Mouse (Mus musculus) frontal cortex, postnatal 25 days (tissue): Measurements from ENCODE around the gene Zfp708.
"Not testable (repeated sequence)": the region's sequence is repeated elsewhere in the genome, so short reads cannot be mapped to it uniquely, and the experiment has no call there.

Experiments used
- DNase-seq, 2 experiments: peaks; one replicate each; pipeline ENCODE4 v3.0.0; 2022; ENCODE audit warnings: low spot score in 2 of 2

Zfp708 gene

GRCm38 (mm10) chr13:67097876-67098275 lies at the start of gene Zfp708:
Zfp708 (minus strand) TSS chr13:67097976.
- no peak for DNase-seq

- peak; percentile 78 to 83 for DNase-seq
These were observed 30.4 kb upstream of the Zfp708 start for GRCm38 (mm10) chr13:67128038-67128721.

GRCm38 (mm10) chr13:67127507-67127906 lies 29.7 kb upstream of the Zfp708 start:
- not testable (repeated sequence) for DNase-seq

DNA sequence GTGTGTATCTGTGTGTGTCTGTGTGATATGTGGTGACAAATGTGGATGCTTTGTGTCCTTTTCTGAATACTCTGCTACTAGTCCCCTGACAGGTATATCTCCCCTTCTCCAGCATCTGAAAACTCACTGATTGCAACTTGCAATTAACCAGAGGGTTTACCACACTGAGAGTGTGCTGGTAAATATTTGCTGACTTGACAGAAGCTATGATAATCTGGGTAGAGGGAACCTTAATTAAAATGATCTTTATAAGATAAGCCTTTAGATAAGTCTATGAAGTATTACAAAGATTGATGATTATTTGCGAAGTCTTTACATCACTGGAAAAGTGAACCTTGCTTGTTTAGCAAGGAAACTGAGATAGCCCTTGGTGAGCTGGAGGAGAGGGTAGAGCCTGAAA lies 26.7 kb upstream of the Zfp708 start:
- DNase-seq = no peak

- DNase-seq = not testable (repeated sequence)
These were observed 23.6 kb upstream of the Zfp708 start, which contains the start of gene Zfp759 for GRCm38 (mm10) chr13:67121360-67121759. Zfp759 (plus strand) TSS chr13:67121660.

GRCm38 (mm10) chr13:67116163-67116562 lies 18.4 kb upstream of the Zfp708 start, which contains the start of gene Rslcan18:
Rslcan18 (minus strand) TSS chr13:67116263.
- DNase-seq = not testable (repeated sequence)

GRCm38 (mm10) chr13:67113287-67113686 lies 15.5 kb upstream of the Zfp708 start:
- DNase-seq = no peak

DNA sequence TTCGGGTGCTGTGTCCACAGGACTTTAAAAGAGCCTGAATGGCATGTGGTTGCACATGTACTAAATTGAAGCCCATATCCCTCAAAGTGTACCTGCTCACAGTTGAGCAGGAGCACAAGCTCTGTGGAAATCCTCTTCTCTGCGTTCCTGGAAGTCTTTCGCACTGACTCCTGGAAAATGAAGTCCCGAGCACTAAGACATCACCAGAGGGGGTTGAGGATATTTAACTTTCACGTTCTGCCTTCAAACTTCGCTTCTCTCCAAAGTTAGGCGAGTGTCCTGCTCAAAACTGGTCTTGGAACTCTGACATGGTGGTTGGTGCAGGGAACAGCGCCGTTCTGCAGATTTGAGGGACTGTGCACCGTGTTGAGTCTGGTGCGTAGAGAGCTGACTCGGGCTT lies 14.3 kb upstream of the Zfp708 start:
- no peak for DNase-seq

- DNase-seq = no peak
These were observed 11.0 kb upstream of the Zfp708 start for GRCm38 (mm10) chr13:67108821-67109206.

- peak; percentile 81 to 89 for DNase-seq
These were observed 10.5 kb upstream of the Zfp708 start, which contains the start of gene Gm28557 for GRCm38 (mm10) chr13:67108194-67108820. Gm28557 (minus strand) TSS chr13:67108604.

DNA sequence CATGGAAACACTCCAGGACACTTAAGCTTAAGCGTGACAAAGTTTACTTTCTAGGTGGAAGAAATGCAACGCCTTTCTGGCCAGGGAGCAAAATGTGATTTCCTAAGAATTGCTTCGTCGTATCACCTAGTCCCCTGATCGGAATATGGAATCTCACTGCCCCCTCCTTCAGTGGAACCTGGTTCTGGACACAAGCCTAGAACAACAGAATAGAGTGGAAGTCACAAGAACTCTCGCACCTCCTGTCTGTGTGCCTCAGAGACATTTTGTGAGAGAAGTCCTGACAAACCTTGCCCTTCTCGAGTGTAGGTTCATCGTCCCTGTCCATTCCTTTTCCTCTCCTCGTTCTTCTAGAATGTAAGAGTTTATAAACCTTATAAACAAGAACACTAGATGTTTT lies 9.9 kb upstream of the Zfp708 start:
- DNase-seq = no peak

- DNase-seq = no peak
These were observed 7.6 kb downstream of the Zfp708 start for GRCm38 (mm10) chr13:67090154-67090553.

DNA sequence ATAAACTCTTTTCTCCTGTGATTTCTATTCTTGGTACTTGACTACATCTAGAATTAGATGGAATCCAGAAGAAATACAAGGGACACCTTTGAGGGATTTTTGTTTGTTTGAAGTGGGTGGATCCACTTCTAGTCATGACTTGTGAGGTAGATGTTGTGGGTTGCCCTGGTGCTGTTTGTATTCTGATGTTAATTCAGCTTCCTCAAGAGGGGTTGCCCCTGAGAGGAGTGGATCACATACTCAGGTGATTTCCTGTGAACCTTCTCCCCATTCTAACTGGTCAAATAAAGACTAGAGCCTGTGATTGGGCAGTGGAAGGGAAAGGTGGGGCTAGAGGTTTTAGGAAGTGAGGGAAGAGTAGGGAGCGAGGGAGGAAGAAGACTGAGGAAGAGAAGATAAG lies 15.8 kb downstream of the Zfp708 start:
- no peak for DNase-seq

GRCm38 (mm10) chr13:67081142-67081713 lies 16.5 kb downstream of the Zfp708 start:
- DNase-seq = peak; percentile 37 to 45

DNA sequence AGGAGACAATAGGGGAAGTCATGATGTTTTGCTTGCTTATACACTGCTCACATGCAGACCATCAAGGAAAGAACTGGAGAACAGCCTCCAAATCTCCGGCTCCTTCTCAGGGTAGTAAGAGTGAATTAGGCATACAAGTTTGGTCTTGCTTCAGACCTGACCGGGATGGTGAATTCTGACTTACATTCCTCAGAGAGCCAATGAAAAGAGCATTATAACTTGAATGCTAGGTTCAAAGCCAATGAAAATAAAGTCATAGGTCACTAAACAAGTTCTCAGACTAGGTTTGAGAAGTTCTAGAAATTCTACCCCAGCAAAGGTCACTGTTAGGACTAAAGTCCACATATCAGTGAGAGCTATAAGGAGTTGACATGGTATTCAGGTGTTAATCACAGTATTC lies 20.5 kb downstream of the Zfp708 start:
- no peak for DNase-seq

GRCm38 (mm10) chr13:67072786-67073185 lies 25.0 kb downstream of the Zfp708 start:
- no peak for DNase-seq

- DNase-seq = no peak
These were observed 32.4 kb downstream of the Zfp708 start for GRCm38 (mm10) chr13:67065386-67065785.

DNA sequence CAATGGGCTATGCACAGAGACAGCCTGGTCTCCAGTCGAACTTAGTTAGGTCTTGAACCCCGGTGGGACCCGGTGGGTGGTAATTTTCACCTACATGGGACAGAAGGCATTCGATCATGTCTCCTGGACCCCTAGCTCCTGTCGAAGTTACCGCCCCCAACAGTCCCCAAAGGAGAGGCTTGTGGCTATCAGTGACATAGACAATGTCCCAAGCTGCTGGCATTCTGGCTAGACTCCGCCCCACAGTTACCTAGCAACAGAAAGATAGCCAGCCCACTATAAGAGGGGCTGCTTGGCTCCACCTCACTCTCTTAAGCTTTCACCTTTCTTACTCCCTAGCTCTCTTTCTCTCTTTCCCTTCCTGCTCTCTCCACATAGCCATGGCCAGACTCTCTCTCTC lies 35.3 kb downstream of the Zfp708 start:
- DNase-seq = no peak

DNA sequence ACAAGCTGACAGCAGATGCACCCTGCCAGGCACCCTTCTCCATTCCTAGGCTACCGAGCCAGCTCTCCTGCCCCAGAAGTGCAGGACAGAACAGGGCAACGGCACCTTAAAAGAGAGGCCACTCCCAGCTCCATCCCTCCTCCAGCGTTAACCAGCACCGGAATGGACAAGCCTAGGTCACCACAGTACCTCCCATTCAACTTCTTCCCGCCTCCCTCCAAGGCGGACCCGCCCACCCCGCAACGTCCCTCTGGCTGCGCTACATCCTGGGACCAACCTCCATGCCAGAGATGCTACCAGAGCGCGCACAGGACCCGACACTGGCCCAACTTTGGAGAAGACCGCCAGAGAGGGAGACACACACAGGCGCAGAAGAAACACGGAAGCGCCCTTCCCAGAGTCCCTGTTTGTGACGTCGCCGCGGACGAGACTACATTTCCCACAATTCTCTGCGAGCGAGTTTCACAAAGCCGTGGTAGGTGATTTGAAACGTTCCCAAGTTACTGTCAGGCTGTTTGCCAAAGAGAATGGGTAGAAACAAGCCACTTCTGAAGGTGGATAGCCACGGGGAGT lies 36.9 kb downstream of the Zfp708 start, which contains the start of gene Zfp712:
TSS of gene Zfp712 (minus strand) at position 385 of the 573 bp plus-strand sequence.
- peak; percentile 81 to 88 for DNase-seq

- no peak for DNase-seq
These were observed 37.5 kb downstream of the Zfp708 start for GRCm38 (mm10) chr13:67060161-67060785.
